Mouse (Mus musculus) frontal cortex, postnatal 10 days (tissue): ENCODE results near the gene Sec24a.

ENCODE experiments used
- DNase-seq, 2 experiments: peaks; one replicate each; pipeline ENCODE4 v3.0.0; 2022; ENCODE audit warnings: low spot score in 2 of 2, mixed read lengths in 1 of 2

Sec24a gene

DNA sequence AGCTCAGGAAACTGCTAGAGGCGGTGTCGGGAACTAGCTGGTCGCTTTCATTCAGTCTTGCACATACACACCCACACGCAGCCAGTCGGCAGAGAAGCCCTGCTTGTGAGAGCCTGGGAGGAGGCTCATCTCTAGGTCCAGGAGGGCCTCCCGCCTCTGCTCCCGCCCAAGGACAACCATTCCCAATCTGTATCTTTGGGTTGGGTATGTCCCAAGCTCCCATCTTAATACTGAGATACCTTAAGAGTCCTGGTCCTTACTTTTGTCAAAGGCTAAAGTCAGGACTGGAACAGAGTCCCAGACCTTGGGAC is 113.6 kb downstream of the Sec24a start:
- no peak for DNase-seq

DNA sequence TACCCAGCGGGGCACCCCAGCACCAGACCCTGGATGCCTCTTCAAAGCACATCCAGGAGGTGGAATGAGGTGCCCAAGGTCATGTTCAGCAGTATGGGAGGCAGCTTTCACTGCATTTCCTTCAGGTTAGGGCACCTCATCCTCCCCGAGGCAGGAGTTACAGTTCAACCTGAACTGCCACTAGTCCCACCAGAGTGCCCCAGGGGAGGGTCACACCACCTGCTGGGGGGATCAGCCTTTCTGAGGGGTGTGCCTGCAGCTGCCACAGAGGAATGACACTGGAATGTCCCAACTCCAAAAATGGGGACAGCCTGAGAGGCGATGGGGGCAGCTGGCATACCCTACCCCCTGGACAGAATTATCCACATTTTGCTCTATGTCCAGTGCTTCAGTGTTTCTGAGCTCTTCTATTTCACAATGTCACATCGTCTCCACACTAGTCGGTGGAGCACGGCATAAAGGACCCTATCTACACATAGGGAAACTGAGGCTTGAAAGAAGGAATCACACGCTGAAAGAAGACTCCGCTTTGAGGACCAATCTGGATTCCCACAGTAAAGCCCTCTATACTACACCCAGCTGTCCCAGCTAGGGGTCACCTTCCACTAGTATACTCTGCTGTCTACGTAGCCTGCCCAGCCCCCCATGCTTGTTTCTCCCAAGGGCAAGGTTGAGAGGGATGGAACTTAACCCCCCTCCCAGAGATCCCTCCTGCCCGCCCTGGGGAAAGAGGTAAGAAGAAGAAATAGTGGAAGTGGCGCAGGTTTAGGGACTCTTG is 114.1 kb downstream of the Sec24a start:
- no peak for DNase-seq

DNA sequence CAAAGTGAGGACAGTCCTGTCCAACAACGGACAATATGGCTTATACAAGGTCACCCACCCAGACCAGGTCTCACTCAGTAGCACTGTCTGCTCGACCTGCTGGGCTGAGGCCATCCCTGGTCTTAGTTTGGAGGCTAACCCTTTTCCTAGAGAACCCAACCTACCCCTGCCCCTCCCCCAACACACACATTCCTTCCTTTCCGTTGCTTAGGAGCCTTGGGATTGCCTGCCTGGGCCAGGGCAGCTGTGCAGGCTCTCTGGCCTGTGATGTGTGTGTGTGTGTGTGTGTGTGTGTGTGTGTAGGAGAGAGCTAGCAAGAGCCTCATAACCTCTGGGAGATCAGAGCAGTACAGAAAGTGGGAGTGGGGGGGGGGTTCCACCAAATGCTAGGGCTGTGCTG is 114.9 kb downstream of the Sec24a start:
- DNase-seq, result no peak

DNA sequence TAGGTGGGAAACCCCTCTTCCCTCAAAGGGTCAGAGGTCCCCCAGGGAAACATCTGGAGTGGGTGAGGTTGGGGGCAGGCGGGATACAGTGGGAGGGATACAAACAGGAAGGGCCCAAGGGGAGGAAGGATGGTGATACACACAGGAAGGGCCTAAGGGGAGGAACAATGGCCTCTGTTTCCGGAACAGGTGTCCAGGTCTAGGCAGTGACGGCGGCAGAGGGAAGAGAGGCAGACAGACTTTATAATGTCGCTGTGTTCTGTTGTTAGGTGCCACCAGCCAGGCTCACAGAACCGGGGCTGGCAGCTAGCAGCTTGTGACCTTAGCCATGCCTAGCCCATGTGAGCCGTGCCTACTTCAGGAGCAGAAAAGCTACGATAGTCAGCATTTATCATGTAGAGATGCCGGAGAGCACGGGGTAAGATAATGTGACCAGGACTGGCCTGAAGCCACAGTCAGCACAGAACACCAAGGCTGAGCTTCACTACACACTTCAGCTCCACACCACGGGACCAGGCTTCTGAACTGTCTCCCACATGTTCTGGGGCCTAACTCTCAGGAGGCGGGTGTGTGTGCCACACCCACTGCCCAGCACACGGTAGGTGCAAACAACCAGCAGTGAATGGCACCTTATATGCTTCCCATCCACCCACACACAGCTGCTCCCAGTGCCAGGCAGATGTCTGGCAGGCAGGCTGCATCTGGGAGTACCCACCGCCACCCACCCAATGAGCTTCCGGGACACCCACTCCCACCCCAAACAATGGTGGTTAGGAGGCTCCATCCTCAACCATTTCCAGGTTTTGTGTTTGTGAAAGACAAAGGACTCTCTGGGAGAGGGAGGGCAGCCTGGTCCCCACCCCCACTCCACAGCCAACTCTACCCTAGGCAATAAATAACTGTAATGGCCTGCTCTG is 116.4 kb downstream of the Sec24a start:
- DNase-seq, result no peak

DNA sequence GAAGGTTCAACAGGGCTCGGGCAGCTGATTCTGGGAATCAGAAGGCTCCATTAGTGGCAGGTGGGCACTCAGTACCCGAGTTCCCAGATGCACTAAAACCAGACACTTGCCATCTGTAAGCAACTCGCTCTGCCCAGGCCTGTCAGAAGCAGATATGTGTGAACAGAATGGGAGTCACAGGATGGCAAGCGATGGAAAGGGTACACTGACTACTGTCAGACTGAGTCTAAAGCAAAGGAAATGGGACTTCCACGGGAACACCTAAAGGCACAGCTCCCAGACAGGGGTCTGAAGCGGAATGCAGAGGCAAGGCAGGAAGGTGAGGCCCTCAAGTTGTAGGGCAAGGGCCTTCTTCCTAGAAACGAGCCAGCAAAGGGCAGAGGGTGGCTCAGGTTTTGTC is 117.2 kb downstream of the Sec24a start:
- no peak for DNase-seq

DNA sequence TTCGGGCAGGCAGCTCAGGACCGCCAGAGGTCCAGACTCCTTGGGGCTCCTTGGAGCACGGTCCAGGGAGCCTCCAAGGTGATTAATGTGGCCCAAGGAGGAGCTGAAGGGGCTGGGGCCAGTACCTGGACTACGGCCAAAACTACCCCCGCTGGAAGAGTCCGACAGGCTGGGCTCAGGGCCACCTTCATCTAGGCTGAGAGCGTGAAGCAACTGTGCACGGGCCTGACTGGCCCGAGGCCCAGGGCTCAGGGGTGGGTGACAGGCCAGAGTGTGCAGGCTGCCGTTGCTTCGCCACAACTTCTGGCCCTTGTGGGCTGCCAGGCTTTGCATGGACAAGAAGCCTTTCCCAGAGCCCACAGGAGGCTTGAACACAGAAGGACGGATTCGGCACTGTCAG is 118.1 kb downstream of the Sec24a start:
- no peak for DNase-seq

DNA sequence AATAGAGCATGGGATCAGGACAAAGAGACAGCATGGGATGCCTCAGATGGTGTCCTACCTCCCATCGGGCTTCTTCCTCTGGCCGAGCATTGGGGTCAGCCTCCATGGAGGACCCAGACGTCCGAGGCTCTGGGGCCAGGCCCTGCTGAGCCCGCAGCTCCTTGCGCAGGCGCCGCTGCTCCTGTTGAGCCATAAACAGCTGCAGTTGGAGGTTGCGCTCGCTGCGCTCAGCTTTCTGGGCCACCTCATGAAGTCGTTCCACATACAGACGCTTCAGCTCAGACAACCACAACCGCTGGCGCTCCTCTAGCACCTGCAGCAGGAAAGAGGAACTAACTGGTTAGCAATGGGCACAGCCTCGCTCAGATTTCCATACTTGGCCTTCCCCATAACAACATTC is 119.2 kb downstream of the Sec24a start:
- DNase-seq, result no peak

DNA sequence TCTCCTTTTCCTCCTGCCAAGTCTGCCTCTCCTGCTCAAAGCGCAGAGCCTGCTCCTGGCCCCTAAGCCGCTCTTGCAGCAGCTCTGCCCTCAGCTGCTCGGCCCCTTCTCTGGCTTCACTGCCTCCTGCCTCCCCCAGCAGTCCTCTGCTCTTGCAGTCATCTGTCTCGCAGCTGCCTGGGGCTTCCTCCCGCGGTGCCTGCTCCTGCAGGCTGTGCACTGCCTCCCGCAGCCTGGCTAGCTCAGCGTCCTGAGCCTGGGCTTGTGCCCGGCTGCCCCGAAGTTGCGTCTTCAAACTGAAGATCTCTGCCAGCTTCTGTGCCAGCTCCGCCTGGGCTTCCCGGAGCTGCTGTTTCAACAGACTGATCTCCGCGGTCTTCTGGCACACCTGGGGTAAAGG is 119.7 kb downstream of the Sec24a start:
- no peak for DNase-seq

DNA sequence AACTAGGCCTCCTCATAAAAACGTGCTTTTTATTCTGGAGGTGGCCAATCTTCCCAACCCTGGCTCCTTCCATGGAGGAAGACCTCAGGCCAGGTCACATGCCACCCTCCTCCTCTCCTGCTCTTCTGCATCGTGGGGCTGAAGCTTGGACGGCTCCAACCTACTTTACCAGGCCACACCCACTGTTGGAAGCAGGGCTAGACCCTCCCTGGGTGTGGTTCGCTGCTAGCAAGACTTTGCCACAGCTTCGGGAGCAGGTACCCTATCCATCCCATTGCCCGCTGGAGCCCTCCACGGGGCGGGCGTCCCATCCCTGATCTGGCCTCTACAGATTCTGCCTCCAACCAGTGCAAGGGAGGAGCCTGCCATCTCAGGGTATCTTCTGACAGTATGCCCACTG is 120.2 kb downstream of the Sec24a start:
- no peak for DNase-seq
